Mouse (Mus musculus) CD4-positive, CD25-positive, alpha-beta regulatory T cell, adult 4 months (primary cell): ENCODE results near the gene Myo10. TPM values are rescaled to one million over a fixed set of nuclear protein-coding genes. Genes with fewer than 3 reads are reported as not detected.

ENCODE experiments used
- ATAC-seq: one replicate; pipeline ENCODE4 v1.8.0; 2017
- polyA plus RNA-seq, 2 experiments: library from polyadenylated mRNA; unstranded; fragments of 100-300 nt; shearing (Covaris generic); gene quantifications; one replicate each; pipeline ENCODE4 v1.2.1; 2017

The Myo10 gene
- under 1 TPM; 0.30 to 0.75 TPM for polyA plus RNA-seq

DNA sequence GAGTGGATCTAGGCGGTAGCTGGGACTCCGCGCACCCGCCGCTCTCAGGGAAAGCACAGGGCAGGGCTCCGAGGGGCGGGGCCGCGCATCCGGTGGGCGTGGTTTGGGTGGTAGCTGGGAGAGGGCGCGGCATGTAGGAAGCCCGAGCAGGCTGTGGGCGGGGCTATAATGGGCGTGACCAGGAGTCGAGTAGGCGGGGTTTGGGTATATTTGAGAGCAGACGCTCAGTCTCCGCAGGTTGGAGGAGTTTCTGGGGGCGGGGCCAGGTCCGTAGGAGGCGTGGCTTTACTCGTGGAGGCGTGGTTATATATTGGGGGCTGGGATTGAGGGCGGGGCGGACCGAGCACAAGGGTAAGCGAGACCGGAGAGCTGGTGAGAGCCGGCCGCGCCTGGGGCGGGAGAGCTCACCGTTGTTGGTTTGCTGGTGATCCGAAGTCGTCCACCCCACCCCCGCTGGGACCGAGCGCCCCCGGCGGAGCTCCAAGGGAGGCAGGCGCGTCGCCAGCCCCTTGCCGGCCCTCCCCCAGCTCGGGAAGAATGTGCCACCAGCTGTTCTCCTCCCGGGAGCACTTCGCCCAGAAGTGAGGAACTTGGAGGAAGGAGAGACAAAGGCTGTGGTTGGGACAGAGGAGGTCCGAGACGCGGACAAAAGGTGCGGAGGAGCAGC is at the start of gene Myo10:
Gene Myo10 (plus strand): TSS at position 326 of the 667 bp plus-strand sequence.
- peak; percentile 91 for ATAC-seq

DNA sequence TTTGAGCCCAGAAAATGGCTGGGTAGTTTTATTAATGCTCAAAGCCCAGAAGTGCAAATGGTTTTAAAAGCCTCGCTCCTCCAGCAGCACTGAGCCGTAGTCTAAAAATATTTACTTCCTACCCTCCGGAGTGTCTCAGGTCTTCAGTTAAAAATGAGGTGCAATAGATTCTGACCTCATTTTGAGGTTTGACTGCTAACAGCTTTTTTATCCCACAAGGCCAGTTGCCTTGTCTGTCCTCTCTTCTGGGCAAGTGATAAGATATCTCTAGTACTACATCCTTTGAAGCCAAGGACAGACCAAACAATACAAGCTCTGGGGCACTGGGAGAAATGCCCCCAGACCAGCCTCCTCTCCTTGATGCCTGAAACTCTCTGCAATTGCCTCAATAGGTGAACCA is 49.2 kb upstream of the Myo10 start:
- ATAC-seq: no peak

DNA sequence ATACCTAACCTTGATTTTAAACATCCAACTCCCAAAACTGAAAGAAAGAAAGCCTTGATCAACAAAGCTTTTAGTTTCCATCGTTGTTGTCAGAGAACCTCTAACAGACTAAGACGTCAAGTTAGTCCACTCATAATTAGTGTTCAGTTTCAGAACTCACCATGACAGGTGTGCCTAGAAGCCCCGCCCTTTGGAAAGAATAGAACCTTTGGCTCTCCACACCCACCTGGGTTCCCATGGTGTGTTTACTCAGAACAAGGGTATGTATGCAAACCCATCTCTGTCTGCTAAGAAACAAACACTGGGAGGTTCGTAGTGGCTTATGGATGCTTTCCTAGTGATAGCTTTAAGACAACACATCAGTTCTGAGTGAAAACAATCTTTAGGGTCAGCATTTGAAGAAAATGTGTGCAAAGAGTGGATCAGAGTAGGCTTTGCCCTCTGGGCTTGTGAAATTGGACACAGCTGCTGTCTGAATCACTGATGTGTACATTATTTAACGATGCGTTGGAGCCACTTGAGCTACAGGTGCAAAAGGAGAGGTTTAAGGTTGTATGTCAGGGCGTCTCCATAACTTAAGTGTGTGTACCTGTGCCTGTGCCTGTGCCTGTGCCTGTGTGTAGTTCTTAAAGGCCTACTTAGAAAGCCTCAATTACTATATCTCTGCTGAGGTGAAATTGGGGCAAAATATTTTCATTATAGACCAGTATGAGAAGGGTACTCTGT is 48.3 kb upstream of the Myo10 start:
- ATAC-seq: no peak

DNA sequence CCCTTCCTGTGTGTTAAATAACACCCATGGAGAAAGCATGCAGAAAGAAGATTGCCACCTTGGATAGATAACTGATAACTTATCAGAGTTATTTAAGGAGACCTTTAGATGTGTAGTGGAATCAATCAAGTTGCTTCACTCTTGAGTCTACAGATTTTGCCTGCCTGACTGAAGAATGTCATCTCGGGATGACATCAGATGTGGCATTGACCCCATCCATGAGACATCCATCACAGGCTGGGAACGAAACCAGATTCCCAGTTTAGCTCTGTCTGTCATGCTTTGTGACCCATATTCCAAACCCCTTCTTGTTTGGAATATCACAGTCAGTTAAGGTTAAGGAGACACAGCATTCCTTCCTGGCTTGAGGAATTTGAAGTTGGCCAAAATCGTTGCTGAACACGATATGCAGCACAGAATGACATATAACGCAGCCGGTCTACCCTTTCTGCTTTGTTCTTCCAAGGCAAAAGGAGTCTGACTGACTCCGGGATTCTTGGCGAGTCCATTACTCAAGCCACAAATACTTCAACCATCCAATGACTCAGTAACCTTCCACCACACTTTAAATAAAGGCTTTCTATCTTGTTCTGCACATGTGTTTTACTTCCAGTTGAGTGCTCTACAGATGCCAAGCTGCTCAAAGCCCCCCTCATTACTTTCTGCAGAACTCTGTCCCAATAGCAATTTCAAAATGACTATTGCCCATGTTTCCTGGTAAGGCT is 44.8 kb upstream of the Myo10 start:
- ATAC-seq: no peak

DNA sequence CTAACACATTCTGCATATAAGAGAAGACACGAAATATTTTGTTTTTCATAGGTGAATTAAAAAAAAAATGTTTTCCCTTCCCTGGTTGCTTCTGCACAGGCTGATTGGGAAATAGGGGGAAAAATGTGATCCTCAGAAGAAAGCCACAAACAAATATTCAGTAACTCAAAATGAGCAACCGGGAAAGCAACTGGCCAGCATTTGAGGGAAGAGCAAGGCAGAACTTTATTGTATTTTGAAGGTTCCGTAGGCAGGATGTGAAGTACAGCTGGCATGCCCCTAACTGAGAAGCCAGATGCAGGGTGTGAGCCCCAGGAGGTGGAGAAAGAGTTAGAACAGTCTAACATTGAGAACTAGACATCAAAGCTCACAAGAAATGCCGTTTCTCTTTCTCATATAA is 44.0 kb upstream of the Myo10 start:
- no peak for ATAC-seq

DNA sequence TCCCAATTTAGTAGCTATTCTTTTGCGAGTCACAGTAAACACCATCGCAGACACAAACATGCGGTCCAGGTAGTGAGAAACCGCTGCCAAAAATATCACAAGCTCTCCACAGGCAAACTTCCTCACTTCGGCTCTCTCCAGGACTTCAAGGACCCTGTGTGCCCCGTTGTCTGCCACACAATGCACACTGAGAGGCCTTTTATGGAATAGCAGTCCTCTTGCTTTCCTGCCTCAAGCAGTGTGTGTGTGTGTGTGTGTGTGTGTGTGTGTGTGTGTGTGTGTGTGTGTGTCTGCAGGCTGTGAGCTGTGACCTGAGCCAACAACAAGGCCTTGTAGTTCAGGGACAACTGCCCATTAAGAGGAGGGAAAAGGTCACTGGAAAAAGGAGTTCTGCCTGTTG is 41.6 kb upstream of the Myo10 start:
- no peak for ATAC-seq

DNA sequence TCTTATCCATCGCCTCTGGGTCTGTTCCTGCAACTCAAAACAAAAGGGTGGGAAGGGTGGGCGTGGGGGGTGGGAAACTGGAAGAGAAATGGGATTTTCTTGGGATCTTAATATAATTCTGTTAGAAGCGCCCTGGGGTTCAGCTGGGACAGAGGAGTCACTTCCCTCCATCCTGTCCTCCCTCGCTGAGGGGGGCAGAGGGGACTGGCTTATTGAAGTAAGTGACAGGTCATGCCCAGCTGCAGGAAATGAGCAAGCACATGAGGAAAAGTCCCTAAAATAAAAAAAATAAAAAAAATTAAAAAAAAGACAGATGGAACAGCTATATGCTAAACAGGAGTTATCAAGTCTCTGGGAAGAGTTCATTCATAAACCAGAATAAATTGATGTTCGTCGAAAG is 40.3 kb upstream of the Myo10 start:
- ATAC-seq: no peak

DNA sequence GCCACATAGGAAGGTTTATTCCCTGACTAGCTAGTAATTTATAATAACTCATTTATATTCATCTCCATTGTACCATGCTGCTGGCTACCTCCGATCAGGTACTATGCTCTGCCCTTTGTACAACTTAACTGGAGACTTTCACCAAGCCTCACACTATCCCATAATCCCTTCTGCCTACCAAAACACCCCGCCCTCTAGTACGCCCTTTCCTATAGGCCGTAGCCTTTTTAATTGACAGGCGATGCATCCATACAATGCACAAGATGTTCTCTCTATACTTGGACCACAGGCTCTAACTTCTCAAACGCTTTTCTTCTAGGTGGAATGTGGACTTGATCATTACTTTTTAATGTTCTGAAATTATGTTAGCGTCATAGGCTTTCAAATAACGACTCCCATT is 39.0 kb upstream of the Myo10 start:
- no peak for ATAC-seq

DNA sequence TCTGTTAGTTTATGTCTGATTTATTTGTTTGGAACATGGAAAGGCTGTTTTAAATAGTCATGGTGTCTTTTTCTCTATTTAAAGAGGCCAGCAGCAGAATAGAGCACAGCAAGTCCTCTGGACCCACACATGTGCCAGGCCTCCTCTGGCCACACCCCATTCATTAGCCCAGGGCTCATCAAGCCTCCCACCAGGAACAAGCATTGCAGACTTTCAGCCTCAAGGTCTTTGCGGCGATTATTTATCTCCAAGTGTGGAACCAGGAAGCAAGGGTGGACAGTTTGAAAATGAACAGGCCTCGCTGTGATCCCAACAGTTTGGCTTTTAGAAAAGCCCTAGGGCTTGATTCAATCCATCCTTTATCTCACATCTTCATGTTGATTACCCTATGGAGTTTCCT is 35.5 kb upstream of the Myo10 start:
- no peak for ATAC-seq

DNA sequence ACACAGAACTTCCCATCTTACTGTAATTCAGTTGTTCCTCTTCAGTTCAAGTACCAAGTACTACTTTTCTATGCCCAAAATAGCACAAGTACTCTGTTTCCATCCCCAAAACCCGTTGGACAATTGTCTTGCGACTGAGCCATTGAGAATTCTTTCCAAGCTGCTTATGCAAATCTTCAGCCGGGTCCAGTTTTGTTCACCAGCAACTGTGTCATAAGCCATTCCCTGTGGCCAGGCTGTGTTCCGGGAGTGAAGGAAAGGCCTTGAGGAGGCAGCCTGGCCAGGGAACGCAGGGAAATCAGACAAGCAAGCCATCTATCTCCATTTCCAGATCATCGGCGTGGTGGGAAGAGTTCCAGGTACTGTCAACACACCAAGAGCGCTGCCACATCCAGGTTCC is 34.4 kb upstream of the Myo10 start:
- no peak for ATAC-seq

DNA sequence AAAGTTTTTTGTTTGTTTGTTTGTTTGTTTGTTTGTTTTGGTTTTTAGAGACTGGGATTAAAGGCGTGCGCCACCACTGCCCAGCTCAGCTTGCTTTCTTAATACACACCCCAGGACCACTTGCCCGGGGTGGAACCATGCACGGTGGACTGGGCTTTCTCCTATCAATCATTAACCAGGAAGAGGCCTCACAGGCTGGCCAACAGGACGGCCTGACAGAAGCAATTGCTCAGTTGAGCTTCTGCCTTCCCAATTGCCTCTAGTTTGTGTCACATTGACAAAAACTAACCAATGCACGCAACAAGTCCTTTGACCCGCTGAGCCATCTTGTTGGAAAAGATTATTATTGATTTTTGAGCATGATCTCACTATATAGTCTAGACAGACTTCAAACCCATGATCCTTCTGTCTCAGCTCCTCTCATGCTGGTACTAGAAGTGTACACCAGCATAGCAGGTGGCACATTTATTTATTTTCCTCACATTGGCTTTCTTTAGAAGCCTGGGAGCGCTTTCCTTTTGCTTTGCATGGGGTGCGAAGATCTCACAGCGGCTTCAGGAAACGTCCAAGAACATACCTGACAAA is 32.9 kb upstream of the Myo10 start:
- no peak for ATAC-seq

DNA sequence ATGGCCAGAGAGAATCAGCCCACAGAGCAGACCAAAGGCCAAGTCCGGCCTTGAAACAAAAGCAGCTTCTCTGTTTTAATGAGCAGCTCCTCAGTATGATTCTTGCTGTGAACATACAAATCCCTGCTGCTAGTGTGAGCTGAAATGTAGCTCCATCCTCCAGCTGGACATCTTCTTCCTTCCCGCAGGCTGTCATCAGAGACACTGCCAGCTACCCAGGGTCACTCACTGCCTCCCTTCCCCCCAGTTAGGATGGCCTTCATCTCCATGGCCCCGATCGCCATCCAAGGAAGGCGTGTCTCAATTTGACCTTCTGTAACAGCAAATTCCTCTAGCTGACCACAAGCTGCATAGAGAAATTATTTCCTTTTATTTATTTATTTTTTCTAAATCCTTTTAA is 32.4 kb upstream of the Myo10 start:
- no peak for ATAC-seq

DNA sequence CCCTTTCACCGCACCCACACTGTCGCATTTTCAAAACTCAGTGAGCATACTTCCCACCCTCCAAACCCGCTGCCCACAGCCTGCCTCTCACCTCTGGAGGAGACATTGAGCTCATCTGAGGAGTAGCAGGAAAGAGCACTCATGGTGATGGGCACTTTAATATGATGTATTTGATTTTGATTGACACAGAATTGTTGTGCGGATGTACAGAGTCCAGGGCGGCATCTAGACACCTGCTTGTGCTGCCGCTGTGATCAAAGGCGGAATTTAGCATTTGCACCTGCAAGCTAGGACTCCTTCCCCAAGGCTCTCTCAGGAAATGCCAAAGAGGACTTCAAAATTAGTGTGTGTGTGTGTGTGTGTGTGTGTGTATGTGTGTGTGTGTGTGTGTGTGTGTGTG is 31.4 kb upstream of the Myo10 start:
- ATAC-seq: no peak

DNA sequence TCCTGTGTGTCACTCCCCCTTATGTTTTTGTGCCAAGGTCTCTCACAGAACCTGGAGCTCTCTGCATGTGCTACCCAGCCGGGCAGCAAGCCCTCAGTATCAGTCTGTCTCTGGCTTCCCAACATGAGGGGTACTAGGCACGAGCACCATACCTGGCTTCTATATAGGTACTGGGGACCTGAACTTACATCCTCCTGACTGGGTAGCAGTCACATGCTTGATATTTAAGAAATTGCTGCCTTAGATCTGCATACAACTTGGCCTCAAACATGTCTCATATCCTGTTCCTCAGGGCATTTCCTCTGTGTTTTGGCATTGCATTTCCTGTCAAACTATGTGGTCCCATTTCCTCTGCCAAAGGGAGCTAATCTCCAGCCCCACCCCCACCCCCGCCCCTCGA is 30.4 kb upstream of the Myo10 start:
- ATAC-seq: no peak

DNA sequence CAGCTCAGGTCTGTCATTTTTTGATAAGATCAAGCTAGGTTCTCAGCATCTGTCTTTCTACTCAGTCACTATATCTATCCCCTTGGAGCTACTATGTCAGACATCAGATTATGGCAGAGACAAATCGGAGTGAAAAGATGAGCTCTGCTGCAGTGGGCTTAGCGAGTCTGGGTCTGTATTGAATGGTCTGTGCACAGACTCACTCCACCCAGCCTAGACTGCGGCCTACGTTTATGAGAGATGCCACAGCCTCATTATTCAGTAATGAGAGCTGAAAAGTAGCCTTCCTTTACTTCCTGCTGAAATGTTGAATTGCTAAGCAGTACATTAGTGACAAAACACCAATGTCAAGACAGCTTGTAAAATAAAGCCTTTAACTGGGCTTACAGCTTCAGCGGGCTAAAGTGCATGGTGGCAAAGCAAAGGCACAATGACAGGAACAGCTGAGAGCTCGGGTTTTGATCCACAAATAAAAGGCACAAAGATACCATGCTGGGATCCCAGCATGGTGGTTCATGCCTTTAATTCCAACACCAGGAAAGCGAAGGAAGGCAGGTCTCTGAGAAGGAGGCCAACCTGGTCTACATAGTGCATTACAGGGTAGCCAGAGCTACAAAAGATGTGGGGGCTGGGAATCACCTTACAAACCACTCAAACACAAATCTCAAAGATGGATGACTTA is 28.7 kb upstream of the Myo10 start:
- ATAC-seq: no peak

DNA sequence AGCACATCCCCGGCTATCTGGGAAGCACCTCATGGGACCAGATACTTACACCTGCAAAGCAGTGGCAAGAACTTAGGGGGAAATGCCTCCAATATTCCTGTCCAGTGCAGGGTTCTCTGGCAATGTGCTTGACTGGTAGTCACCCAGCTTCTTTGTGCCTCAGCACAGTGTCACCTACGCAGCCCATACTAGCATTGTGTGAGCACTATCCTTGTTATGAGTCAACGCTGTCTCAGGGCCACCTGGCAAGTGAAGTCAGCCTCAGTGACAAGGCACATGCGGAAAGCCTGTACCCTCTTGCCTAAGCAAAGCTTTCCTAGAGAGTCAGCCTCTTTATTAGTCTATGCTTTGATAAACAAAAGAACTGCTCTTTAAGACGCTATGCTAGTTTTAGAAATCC is 24.0 kb upstream of the Myo10 start:
- no peak for ATAC-seq

DNA sequence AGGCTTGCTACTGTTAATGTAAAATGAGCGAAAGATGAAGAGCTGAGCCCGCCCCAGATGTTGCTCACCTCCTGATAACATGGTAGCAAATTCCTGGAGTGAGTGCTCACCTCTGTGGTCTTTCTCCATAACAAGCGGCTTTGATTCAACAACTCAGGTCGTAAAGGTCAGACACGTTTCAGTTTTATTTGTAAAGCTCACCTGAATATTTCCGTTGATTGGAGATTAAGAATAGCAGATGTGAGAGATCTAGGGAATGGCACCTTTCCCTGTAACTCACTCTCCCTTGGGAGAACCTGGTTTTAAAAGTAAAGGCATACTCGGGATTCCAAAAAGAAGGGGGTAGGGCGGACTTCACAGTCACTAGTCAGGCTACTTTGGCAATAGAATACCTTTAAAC is 20.0 kb upstream of the Myo10 start:
- ATAC-seq: no peak

DNA sequence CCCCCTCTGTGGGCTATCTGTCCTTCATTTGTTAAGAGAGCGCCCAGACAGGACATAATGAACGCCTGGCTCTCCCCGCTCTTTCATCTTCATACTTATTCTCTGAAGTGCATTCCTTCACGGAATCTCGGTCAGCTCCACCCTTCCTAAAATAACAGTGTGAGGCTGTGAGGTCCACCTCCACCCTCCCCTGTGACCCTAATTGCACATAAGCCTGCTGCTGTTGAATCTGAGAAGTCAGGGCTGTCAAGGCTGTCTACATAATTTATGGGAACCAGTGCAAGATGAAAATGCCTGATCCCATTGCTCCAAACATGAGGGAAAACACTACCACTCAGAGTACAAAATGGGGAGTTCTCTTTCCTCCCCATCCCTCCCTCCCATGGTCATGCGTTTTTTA is 19.0 kb upstream of the Myo10 start:
- ATAC-seq: no peak

DNA sequence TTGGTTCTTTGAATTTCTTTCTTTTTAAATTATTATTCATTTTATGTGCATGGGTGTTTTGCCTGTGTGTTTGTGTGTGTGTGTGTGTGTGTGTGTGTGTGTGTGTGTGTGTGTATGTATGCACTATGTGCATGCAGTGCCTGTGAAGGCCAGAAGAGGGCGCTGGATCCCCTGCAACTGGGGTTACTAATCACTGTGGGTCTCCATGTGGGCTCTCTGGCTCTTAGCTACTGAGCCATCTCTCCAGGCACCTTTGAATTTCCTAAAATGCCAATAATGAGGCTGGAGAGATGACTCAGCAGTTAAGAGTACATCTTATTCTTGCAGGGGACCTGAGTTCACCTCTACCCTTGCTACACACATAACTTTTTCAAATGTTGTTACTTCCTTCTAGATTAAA is 18.1 kb upstream of the Myo10 start:
- no peak for ATAC-seq

DNA sequence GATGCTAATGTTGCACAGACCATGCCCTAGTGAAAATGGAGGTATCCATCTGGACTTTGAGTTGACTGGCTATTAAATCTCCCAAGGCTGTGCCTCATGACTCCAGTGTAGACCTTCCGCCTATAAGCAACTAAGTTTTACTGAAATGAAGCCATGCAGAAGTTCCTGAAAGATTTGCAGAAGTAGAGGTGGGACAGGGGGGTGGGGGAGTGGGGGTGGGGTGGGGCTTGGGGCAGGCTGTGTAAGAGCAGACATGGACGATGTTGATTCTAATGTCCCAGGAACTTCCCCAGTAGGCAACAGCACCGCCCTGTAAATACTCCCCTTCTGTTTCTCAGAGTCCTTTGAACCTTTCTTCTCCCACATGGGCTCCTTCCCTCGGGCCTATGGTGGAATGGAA is 16.9 kb upstream of the Myo10 start:
- no peak for ATAC-seq

DNA sequence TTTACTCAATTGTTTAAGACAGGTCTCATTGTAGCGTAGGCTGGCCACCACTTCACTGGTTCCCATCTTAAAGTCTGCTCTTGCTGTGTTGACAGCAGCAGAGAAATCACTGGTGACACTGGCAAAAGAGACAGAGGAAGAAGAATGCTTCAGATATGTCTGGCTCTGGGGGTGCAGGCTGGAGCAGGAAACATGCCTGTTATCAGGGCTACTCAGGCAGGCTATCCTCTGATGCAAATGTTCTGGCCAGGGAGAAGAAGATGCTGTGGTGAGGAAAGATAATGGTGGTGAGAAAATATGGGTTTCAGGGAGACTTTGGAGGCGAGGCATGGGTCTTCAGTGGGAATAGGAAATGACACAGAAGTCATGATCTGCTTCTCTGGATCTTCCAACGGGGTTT is 13.6 kb upstream of the Myo10 start:
- ATAC-seq: no peak

DNA sequence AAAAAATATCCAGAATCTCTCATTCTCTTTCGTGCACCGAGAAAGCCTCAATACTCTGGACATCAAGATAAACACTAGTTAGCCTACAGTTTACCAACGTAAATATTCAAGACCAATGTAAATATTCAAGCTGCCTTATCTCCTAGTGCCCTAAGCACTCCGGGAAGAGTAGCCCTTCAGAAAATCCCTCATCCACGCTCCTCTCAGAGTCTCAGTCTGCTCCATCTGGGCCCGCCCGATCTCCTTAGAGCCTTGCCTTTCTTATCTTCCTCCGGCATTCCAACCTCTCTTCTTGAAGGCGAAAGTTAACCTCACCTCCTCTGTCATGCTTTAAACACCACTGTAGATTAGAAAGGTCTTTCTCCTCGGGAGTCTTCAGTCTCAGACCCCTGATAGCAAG is 13.1 kb upstream of the Myo10 start:
- no peak for ATAC-seq

DNA sequence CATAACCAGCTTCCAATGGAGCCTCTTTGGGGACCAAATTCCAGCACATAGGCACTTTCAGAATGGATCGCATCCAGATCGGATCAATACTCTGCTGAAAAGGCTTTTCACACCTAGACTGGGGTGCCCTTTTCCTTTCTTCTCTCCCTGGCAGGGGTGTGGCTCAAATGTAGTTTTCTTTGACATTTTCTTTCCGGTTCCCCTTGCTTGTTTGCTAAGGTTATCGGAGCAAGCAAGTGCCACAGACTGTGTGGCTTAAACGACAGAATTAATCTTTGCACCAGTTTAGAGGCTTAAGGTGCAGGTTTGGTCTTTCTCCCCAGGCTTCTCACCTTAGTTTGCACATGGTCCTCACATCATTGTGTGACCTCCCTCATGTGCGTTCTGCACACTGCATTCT is 11.1 kb upstream of the Myo10 start:
- ATAC-seq: no peak
